Comparison of ENCODE assay signal across 8 mouse cellular contexts in the genomic region with DNA sequence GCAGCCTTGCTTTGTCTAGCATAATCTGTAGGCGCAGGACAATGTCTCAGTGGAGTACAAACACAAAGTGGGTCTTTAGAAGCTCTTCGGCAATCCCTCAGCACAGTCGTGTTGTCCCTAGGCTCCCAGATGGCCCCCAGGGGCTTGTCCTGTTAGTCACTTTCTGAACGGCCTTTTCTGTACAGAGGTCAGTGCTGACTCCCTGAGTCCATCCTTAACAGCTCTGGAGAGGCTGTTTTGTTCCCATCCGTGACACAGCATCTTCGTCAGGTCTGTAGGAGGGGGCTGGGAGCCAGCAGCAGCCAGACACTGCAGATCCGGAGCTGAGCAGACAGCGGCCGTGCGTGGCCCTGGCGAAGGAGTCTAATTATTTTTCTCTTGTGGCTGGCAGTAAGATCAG. TPM values are rescaled to one million over a fixed set of nuclear protein-coding genes. Genes with fewer than 3 reads are reported as not detected.
DNase-seq lines count a peak whose midpoint lies in the region; ATAC-seq and TF ChIP-seq lines count a peak whose summit lies in the region.

No protein-coding gene starts in this region.

- H3K4me3 ChIP-seq in ES-Bruce4 (ENCODE audit: low read depth, low read length): no peak overlapping the region
- H3K4me3 ChIP-seq in embryonic facial prominence, embryonic 14.5 days (ENCODE audit: low read depth, low read length): no peak overlapping the region
- no peak overlapping the region for H3K4me3 ChIP-seq in hindbrain, embryonic 15.5 days

- no peak for TF ChIP-seq CTCF in ES-Bruce4 (IDR thresholded peaks at IDR 0.05; ENCODE audit: low read depth, low read length)

- no peak overlapping the region for H3K9ac ChIP-seq in ES-Bruce4 (ENCODE audit: low read depth, poor library complexity, severe bottlenecking)
- 0 out of 2 replicates have a peak overlapping the region, but pooled peaks have one; percentile 9 for H3K9ac ChIP-seq in embryonic facial prominence, embryonic 14.5 days (ENCODE audit: low read depth, low read length)
- H3K9ac ChIP-seq in hindbrain, embryonic 15.5 days: no peak overlapping the region

- intact Hi-C loops in gastrocnemius, postnatal 14 days (cut with DNase I; ENCODE audit: low total_unique reads): no loop called here

- no peaks in the 10 kb centered on the region for H3K9me3 ChIP-seq in ES-Bruce4 (replicated peaks; ENCODE audit: control insufficient read depth, insufficient read depth, low read length, poor library complexity, severe bottlenecking)
- no peaks in the 10 kb centered on the region for H3K9me3 ChIP-seq in embryonic facial prominence, embryonic 14.5 days (ENCODE audit: control insufficient read depth, low read length)
- no peaks in the 10 kb centered on the region for H3K9me3 ChIP-seq in hindbrain, embryonic 15.5 days

- no peak overlapping the region for H3K27ac ChIP-seq in ES-Bruce4 (ENCODE audit: insufficient read depth, low read length)
- H3K27ac ChIP-seq in embryonic facial prominence, embryonic 14.5 days (replicated peaks; ENCODE audit: low read depth, low read length): no peak overlapping the region; the same call in 1 of the 2 replicates
- peak overlapping the region; percentile 61 for H3K27ac ChIP-seq in hindbrain, embryonic 15.5 days (replicated peaks)

- TF ChIP-seq POLR2A in ES-Bruce4 (IDR thresholded peaks at IDR 0.05; ENCODE audit: insufficient read depth, low read length): no peak

- 21% methylated on average over 11 of the region's 11 CpGs for WGBS in embryonic facial prominence, embryonic 14.5 days
- WGBS in hindbrain, embryonic 15.5 days: 7% methylated on average over 11 of the region's 11 CpGs

- peaks cover 12% of the 10 kb centered on the region for H3K4me1 ChIP-seq in ES-Bruce4 (ENCODE audit: control insufficient read depth, insufficient read depth, low read length)
- H3K4me1 ChIP-seq in embryonic facial prominence, embryonic 14.5 days (ENCODE audit: control insufficient read depth, insufficient read depth, low read length): peaks cover 41% of the 10 kb centered on the region
- H3K4me1 ChIP-seq in hindbrain, embryonic 15.5 days (replicated peaks): peaks cover 72% of the 10 kb centered on the region

- peak; percentile 56 for DNase-seq in gastrocnemius, adult 18-20 months (ENCODE audit: low spot score)
- no peak for DNase-seq in gastrocnemius, postnatal 14 days
- DNase-seq in embryonic facial prominence, embryonic 14.5 days (ENCODE audit: low spot score): no peak
- peak; percentile 33 for DNase-seq in neural tube, embryonic 10.5 days (ENCODE audit: extremely low spot score, low spot score)
- DNase-seq in frontal cortex, adult 2 months (ENCODE audit: extremely low spot score in 1 of 2, low spot score in 1 of 2): no peak
- no peak for DNase-seq in frontal cortex, postnatal 14 days (ENCODE audit: low spot score in 2 of 2)

- ATAC-seq in embryonic facial prominence, embryonic 14.5 days (ENCODE audit: low read depth): peak; percentile 50; the same call in 1 of the 2 replicates
- ATAC-seq in hindbrain, embryonic 15.5 days (ENCODE audit: low FRiP score, low read depth): peak; percentile 72; the same call in 1 of the 2 replicates

- no peaks in the 10 kb centered on the region for H3K36me3 ChIP-seq in ES-Bruce4 (ENCODE audit: control insufficient read depth, insufficient read depth, low read length, poor library complexity, severe bottlenecking)
- H3K36me3 ChIP-seq in embryonic facial prominence, embryonic 14.5 days (ENCODE audit: control insufficient read depth, insufficient read depth, low read length): no peaks in the 10 kb centered on the region
- H3K36me3 ChIP-seq in hindbrain, embryonic 15.5 days: no peaks in the 10 kb centered on the region

- H3K4me2 ChIP-seq in embryonic facial prominence, embryonic 14.5 days (ENCODE audit: low read depth, low read length): peak overlapping the region; percentile 20; the same call in 1 of the 2 replicates
- peak overlapping the region; percentile 31 for H3K4me2 ChIP-seq in hindbrain, embryonic 15.5 days

- no peaks in the 10 kb centered on the region for H3K27me3 ChIP-seq in ES-Bruce4 (ENCODE audit: control insufficient read depth, insufficient read depth, low read length, poor library complexity, severe bottlenecking)
- H3K27me3 ChIP-seq in embryonic facial prominence, embryonic 14.5 days (replicated peaks; ENCODE audit: control insufficient read depth, insufficient read depth, low read length): no peaks in the 10 kb centered on the region
- no peaks in the 10 kb centered on the region for H3K27me3 ChIP-seq in hindbrain, embryonic 15.5 days

- TF ChIP-seq EP300 in ES-Bruce4 (IDR thresholded peaks at IDR 0.05; ENCODE audit: insufficient read depth, low read depth, low read length): 0 out of 2 replicates have a peak, but pooled peaks have one; percentile 19

RNA-seq across cellular contexts. Expression of gene Bag3, which starts 7.6 kb away (rescaled TPM):
- 100 to 1,000 TPM; 129 to 219 TPM for total RNA-seq in gastrocnemius, adult 18-20 months (2021)
- 100 to 1,000 TPM; 111 to 112 TPM for total RNA-seq in gastrocnemius, postnatal 14 days (2021)
- 28.4 and 30.2 TPM in 2 replicates for polyA plus RNA-seq in ES-Bruce4 (2011; ENCODE audit: insufficient read depth, insufficient read length, low read depth, missing spikeins)
- 21.7 and 23.6 TPM in 2 replicates for polyA plus RNA-seq in embryonic facial prominence, embryonic 14.5 days (2014; fragmentation: Nextera tagmentation; extraction: Ambion mirVana)
- polyA plus RNA-seq in hindbrain, embryonic 15.5 days (2015; fragmentation: Nextera tagmentation; extraction: Ambion mirVana): 2.6 and 3.9 TPM in 2 replicates
- polyA plus RNA-seq in frontal cortex, adult 2 months (2012; rRNA removed): 6.3 and 8.0 TPM in 2 replicates

Comparison
In these comparisons a context has a peak if more than half of its experiments do, and no peak if none do; other contexts are left out.
1. DNase-seq: peak in gastrocnemius, adult 18-20 months (single experiment) and neural tube, embryonic 10.5 days (single experiment); none in gastrocnemius, postnatal 14 days (single experiment), embryonic facial prominence, embryonic 14.5 days (single experiment), frontal cortex, adult 2 months (0 of 2) and frontal cortex, postnatal 14 days (0 of 2).